Mouse (Mus musculus) fibroblast of lung, adult 2 months (primary cell): ENCODE measurements around the gene Teddm2.
A peak's percentile ranks its signal among the peaks of the same experiment; 100 is the strongest.

Experiments
- DNase-seq: peaks from one replicate; pipeline ENCODE4 v3.0.0-alpha.2; 2011; ENCODE audit warnings: low read depth

The Teddm2 gene

DNA sequence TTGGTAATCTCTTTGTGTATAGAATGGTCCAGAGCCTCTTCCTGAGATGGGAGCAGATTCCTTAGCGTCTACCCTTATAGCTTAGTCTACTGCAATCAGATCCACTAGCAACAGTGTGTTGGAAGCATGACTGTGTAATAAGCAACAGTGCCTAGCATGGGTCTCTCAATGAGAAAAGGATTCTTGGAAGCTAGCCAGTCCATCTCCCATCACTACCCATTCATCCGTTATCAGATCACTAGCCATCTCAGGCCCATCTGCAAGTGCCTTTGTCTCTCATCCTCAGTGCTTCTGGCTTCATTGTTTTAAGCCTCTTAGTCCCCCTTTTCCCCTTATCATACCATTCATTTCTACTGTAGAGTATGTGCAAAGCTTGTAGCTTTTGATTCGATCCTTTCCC lies 79.8 kb downstream of the Teddm2 start:
- DNase-seq: no peak

DNA sequence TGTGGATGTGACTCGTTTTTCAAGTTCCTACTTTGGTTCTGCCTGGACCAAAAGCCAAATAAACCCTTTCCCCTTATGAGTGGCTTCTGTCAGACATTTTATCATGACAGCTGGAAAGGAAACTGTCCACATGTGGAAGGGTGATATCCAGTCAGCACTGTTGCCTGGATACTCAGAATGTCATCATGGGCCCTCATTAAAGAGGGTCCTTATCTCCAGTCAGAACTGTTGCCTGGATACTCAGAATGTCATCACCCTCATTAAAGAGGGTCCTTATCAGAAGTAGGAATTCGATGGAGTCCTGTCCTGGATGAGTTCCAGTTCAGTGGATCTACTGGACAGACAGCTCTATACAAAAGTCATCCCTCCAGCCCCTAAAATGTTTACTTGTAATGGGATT lies 85.8 kb downstream of the Teddm2 start:
- DNase-seq: no peak

DNA sequence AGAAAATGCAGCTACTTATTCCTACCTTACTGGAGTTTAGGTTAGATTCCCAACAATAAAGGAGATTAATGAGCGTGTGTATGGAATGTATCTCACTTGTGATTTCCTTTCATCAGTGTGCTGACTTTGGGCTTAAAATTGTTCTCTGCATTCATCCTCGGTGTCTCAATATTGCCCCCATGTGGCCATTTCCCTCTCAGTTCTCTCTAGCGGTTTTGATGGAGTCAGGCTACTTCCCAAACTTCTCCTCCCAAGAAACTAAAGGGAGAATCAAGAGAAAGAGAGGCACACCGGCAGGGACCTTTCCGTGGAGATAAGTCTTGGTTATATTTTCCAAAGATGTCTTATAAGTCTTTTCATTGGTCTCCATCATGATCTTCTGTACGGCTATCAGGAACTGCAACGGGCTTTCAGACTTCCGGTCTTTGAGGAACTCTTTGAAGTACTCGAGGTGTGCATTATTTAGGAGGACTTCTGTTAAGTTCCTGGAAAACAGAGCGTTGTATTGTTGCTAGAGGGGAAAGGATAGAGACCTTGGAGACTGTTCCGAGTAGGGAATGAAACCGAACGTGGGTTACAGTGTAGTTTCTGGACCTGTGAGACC lies 92.5 kb downstream of the Teddm2 start:
- peak; percentile 46 for DNase-seq

DNA sequence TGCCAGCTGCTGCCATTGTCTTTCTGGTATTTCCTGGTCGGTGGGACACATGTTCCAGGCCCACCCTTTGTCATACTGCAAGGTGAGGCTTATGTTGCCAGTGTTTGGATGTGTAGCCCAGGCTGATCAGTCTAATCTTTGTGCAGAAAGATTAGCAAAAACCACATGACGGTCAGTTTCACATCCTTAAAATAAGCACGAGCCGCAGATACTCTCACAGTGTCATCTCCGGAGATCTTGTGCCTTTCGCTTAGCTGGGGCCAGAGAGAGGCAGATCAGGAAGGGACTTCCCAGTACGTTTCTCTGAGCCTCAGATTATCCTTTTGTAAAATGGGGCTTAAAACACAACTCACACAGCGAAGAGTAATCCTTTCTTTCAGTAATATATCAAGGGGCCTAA lies 96.5 kb downstream of the Teddm2 start:
- no peak for DNase-seq

DNA sequence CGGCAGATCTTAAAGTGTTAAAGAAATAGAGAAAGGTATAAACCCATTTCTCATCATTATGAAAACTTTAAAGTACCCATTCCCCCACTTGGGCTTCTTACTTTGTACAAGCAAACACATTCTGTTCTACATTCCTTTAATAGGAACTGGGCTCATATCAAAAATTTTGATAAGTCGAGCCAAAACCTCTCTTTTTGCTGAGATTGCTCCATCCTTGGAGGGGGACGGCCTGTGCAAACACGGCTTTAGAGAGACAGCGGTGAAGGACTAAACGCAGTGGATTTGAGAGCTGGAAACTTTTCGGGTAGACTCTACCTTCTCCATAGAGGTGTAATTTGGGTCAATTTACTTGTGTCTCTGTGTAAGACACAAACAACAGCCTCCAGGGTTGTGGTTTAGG lies 97.3 kb downstream of the Teddm2 start:
- peak; percentile 37 for DNase-seq
